Mouse (Mus musculus): Measurements from ENCODE around the gene Bok. TPM values are rescaled to one million over a fixed set of nuclear protein-coding genes. Genes with fewer than 3 reads are reported as not detected.

The Bok gene
- total RNA-seq, 1 experiment = 21.1 TPM

DNA sequence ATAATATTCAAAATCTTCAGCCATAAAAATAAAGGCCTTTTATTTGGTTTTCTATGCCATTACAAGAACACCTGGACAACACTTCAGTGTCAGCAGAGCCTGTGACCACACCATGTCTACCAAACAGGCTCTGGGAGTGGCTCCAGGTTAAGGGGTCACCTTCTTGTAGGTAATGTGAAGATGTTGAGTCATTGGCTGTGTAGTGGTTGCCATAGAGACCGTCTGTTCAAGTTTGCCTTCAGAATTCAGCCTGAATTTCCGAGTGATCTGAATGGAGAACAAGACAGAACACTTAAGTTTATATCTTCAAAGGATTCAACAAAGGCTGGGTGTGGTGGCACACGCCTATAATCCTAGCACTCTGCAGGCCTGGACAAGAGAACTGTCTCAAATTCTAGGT lies 19.9 kb downstream of the Bok start:
- Histone ChIP-seq H3K4me3 (ENCODE audit: insufficient read depth in 1 of 2, low read depth in 1 of 2, low read length in 2 of 2, poor library complexity in 1 of 2, severe bottlenecking in 1 of 2) (no peak overlapping the region), H3K27ac (ENCODE audit: insufficient read depth, low read depth, low read length, poor library complexity, severe bottlenecking) (no peak overlapping the region), H3K9me3 (ENCODE audit: control insufficient read depth, insufficient read depth, low read depth, low read length) (no peaks in the 10 kb centered on the region), H3K4me1 (ENCODE audit: control insufficient read depth in 2 of 2, insufficient read depth in 2 of 2, low read length in 2 of 2, poor library complexity in 1 of 2) (0 out of 4 replicates have a peak, but pooled peaks cover 0 to 2% of the 10 kb centered on the region in 2 experiments), H3K9ac (ENCODE audit: insufficient read depth, low read depth, low read length, poor library complexity, severe bottlenecking) (no peak overlapping the region), H3K36me3 (ENCODE audit: control insufficient read depth, insufficient read depth, low read length, poor library complexity, severe bottlenecking) (peaks cover 9% of the 10 kb centered on the region; the same call in 1 of the 2 replicates)
- in situ Hi-C loops (cut with MboI; ENCODE audit: low sequenced_read_pairs in 2 of 2, unreplicated experiment in 2 of 2) = no loop called here
- no peak for TF ChIP-seq HCFC1 (IDR thresholded peaks at IDR 0.05; ENCODE audit: borderline replicate concordance, insufficient read depth, low read length)
- no peak for TF ChIP-seq ZNF384 (IDR thresholded peaks at IDR 0.05; ENCODE audit: low read depth, low read length)
- no peak for TF ChIP-seq CHD2 (IDR thresholded peaks at IDR 0.05; ENCODE audit: low read depth, low read length)
- TF ChIP-seq ZC3H11A (IDR thresholded peaks at IDR 0.05; ENCODE audit: borderline replicate concordance, low read depth, low read length) = no peak
- no peak for TF ChIP-seq MAFK (IDR thresholded peaks at IDR 0.05; ENCODE audit: insufficient read depth, low read depth, low read length)
- peak; percentile 34 for DNase-seq (ENCODE audit: low read depth, low spot score)

DNA sequence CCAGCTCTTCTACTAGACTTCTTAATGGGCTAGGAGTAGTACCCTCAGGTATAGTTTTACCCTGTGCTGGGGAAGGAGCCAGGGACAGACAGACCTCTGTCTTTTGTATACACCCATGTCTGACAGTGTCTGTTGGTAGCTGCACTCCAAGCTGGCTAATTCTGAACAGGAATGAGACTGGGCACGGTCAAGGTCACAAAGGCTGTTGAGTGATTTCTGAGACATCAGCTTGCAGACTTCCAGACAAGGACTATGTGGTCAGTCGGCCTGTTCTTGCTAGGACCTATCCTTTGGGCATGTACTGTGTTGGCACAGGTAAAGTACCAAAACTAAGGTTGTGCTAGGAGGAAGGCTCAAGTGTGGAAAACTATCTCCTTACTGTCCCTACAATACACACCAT lies 30.7 kb downstream of the Bok start:
- no peak for DNase-seq (ENCODE audit: low read depth, low spot score)
- no peaks in the 10 kb centered on the region for H3K4me1 ChIP-seq (ENCODE audit: control insufficient read depth in 2 of 2, insufficient read depth in 2 of 2, low read length in 2 of 2, poor library complexity in 1 of 2)
- H3K36me3 ChIP-seq (ENCODE audit: control insufficient read depth, insufficient read depth, low read length, poor library complexity, severe bottlenecking) = peaks cover 4% of the 10 kb centered on the region; the same call in 1 of the 2 replicates
- H3K27ac ChIP-seq (ENCODE audit: insufficient read depth, low read depth, low read length, poor library complexity, severe bottlenecking) = no peak overlapping the region
- H3K9ac ChIP-seq (ENCODE audit: insufficient read depth, low read depth, low read length, poor library complexity, severe bottlenecking) = no peak overlapping the region
- no peaks in the 10 kb centered on the region for H3K9me3 ChIP-seq (ENCODE audit: control insufficient read depth, insufficient read depth, low read depth, low read length)
- in situ Hi-C loops (cut with MboI; ENCODE audit: low sequenced_read_pairs in 2 of 2, unreplicated experiment in 2 of 2) = no loop called here
- H3K4me3 ChIP-seq (ENCODE audit: insufficient read depth in 1 of 2, low read depth in 1 of 2, low read length in 2 of 2, poor library complexity in 1 of 2, severe bottlenecking in 1 of 2) = no peak overlapping the region
- TF ChIP-seq HCFC1 (IDR thresholded peaks at IDR 0.05; ENCODE audit: borderline replicate concordance, insufficient read depth, low read length) (no peak), CHD2 (IDR thresholded peaks at IDR 0.05; ENCODE audit: low read depth, low read length) (no peak), ZNF384 (IDR thresholded peaks at IDR 0.05; ENCODE audit: low read depth, low read length) (no peak), ZC3H11A (IDR thresholded peaks at IDR 0.05; ENCODE audit: borderline replicate concordance, low read depth, low read length) (no peak), MAFK (IDR thresholded peaks at IDR 0.05; ENCODE audit: insufficient read depth, low read depth, low read length) (no peak)

GRCm38 (mm10) chr1:93721557-93721956 lies 36.1 kb downstream of the Bok start:
- H3K27ac ChIP-seq (ENCODE audit: insufficient read depth, low read depth, low read length, poor library complexity, severe bottlenecking) = no peak overlapping the region
- no peaks in the 10 kb centered on the region for H3K9me3 ChIP-seq (ENCODE audit: control insufficient read depth, insufficient read depth, low read depth, low read length)
- DNase-seq (ENCODE audit: low read depth, low spot score) = no peak
- H3K36me3 ChIP-seq (ENCODE audit: control insufficient read depth, insufficient read depth, low read length, poor library complexity, severe bottlenecking) = peaks cover 11% of the 10 kb centered on the region; the same call in 1 of the 2 replicates
- in situ Hi-C loops (cut with MboI; ENCODE audit: low sequenced_read_pairs in 2 of 2, unreplicated experiment in 2 of 2) = no loop called here
- H3K4me1 ChIP-seq (ENCODE audit: control insufficient read depth in 2 of 2, insufficient read depth in 2 of 2, low read length in 2 of 2, poor library complexity in 1 of 2) = peaks cover 0 to 6% of the 10 kb centered on the region in 2 experiments; a peak in 1 of 4 replicates
- no peak overlapping the region for H3K9ac ChIP-seq (ENCODE audit: insufficient read depth, low read depth, low read length, poor library complexity, severe bottlenecking)
- H3K4me3 ChIP-seq (ENCODE audit: insufficient read depth in 1 of 2, low read depth in 1 of 2, low read length in 2 of 2, poor library complexity in 1 of 2, severe bottlenecking in 1 of 2) = no peak overlapping the region
- TF ChIP-seq HCFC1 (IDR thresholded peaks at IDR 0.05; ENCODE audit: borderline replicate concordance, insufficient read depth, low read length) = no peak
- no peak for TF ChIP-seq ZC3H11A (IDR thresholded peaks at IDR 0.05; ENCODE audit: borderline replicate concordance, low read depth, low read length)
- TF ChIP-seq CHD2 (IDR thresholded peaks at IDR 0.05; ENCODE audit: low read depth, low read length) = no peak
- no peak for TF ChIP-seq ZNF384 (IDR thresholded peaks at IDR 0.05; ENCODE audit: low read depth, low read length)
- TF ChIP-seq MAFK (IDR thresholded peaks at IDR 0.05; ENCODE audit: insufficient read depth, low read depth, low read length) = no peak

DNA sequence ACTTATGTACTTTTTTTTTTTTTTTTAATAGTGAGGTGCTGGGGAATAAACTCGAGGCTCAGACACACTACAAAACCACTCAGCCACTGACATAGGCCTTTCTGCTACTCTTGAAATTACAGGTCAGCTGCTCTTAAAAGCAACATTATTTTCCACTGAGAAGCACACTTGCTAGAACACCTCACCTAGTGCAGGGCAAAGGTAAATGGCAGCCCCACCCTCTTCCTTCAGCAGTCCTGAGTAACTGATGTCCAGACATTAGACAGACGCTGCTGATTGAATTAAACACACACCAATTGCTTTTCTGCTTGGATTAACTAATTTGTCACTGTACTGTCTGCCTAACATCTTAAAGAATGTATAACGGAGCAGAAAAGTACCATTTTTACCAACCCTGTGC lies 39.2 kb downstream of the Bok start:
- H3K36me3 ChIP-seq (ENCODE audit: control insufficient read depth, insufficient read depth, low read length, poor library complexity, severe bottlenecking) = peaks cover 8% of the 10 kb centered on the region; the same call in 1 of the 2 replicates
- in situ Hi-C loops (cut with MboI; ENCODE audit: low sequenced_read_pairs in 2 of 2, unreplicated experiment in 2 of 2) = no loop called here
- no peak for DNase-seq (ENCODE audit: low read depth, low spot score)

More for the DNA sequence above, 39.2 kb downstream of the Bok start:
- H3K9ac ChIP-seq (ENCODE audit: insufficient read depth, low read depth, low read length, poor library complexity, severe bottlenecking) = no peak overlapping the region
- no peak for TF ChIP-seq CHD2 (IDR thresholded peaks at IDR 0.05; ENCODE audit: low read depth, low read length)
- TF ChIP-seq MAFK (IDR thresholded peaks at IDR 0.05; ENCODE audit: insufficient read depth, low read depth, low read length) = no peak
- TF ChIP-seq HCFC1 (IDR thresholded peaks at IDR 0.05; ENCODE audit: borderline replicate concordance, insufficient read depth, low read length) = no peak
- TF ChIP-seq ZC3H11A (IDR thresholded peaks at IDR 0.05; ENCODE audit: borderline replicate concordance, low read depth, low read length) = no peak
- TF ChIP-seq ZNF384 (IDR thresholded peaks at IDR 0.05; ENCODE audit: low read depth, low read length) = no peak
- H3K4me1 ChIP-seq (ENCODE audit: control insufficient read depth in 2 of 2, insufficient read depth in 2 of 2, low read length in 2 of 2, poor library complexity in 1 of 2) = peaks cover 0 to 6% of the 10 kb centered on the region in 2 experiments; a peak in 1 of 4 replicates
- no peak overlapping the region for H3K4me3 ChIP-seq (ENCODE audit: insufficient read depth in 1 of 2, low read depth in 1 of 2, low read length in 2 of 2, poor library complexity in 1 of 2, severe bottlenecking in 1 of 2)
- no peaks in the 10 kb centered on the region for H3K9me3 ChIP-seq (ENCODE audit: control insufficient read depth, insufficient read depth, low read depth, low read length)
- no peak overlapping the region for H3K27ac ChIP-seq (ENCODE audit: insufficient read depth, low read depth, low read length, poor library complexity, severe bottlenecking)

All from ES-E14 (cell line).